Mouse (Mus musculus): ENCODE results near the gene Map3k19. TPM values are rescaled to one million over a fixed set of nuclear protein-coding genes. Genes with fewer than 3 reads are reported as not detected.

The Map3k19 gene
- polyA plus RNA-seq, 1 experiment from 2014 or later = not detected

DNA sequence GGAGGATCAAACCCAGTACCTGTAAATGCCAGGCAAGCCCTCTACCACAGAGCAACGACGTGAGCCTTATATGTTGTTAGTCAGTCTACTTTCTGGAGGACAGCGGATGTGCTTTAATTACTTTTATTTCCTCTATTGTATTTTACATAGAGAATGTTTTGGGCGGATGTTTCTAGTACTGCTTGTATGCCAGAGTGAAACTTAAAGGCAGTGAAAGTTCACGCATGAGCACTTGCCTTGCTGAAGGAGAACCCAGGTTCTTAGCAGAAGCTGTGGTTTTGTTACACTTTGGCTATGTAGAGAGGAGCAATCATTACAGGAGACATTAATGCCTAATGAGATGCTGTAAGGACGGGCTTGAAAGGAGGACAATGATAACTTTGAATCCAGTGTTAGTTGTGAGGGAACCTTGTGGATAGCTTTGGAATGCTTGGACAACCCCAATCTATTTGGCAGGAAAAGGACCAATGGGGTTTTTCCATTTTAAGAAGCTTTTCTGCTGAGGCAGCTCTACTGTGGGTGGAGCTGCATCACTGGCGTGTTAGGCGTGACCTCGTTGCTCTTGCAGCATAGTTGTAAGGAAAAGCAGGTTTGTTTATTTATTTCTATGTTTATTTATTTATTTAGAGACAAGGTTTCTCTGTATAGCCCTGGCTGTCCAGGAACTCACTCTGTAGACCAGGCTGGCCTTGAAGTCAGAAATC, 4.3 kb upstream of the Map3k19 start:
- Histone ChIP-seq H3K9ac (ENCODE audit: low read depth, low read length) (no peak overlapping the region), H3K4me1 (replicated peaks; ENCODE audit: control insufficient read depth, insufficient read depth, low read length) (no peaks in the 10 kb centered on the region), H3K9me3 (ENCODE audit: control insufficient read depth, low read length) (no peaks in the 10 kb centered on the region), H3K4me2 (no peak overlapping the region), H3K27me3 (replicated peaks; ENCODE audit: control insufficient read depth, insufficient read depth, low read length) (no peaks in the 10 kb centered on the region), H3K36me3 (ENCODE audit: control insufficient read depth, insufficient read depth, low read length) (no peaks in the 10 kb centered on the region), H3K4me3 (ENCODE audit: low read depth, low read length) (no peak overlapping the region), H3K27ac (ENCODE audit: low read depth, low read length) (no peak overlapping the region)
- DNase-seq (ENCODE audit: low spot score) (no peak), ATAC-seq (replicated peaks; ENCODE audit: low FRiP score) (no peak)
- WGBS = 79% methylated on average over 9 of the region's 9 CpGs

DNA sequence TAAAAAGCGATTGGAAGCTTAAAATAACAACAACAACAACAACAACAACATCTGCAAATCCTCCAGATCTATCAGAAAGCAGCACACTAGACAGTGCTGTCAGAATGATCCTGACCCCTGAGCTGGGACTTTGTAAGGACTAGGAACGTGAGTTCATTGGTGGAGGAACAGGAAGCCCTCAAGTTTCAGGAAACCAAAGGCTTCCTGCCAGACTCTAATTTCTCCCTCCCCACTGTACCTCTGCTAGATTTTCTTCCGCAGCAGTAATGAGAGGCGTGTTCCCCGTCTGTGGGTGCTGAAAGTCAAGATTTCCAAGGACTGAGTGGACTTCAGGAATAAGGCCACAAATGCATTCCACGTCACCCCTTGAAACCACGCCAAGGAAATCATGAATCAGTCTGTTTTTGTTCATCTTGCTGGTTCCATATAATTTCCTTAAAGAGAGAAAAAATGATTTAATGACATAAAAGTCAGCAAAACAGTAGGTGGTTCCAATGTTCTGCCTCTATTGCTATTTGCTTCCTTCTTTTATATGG, 4.7 kb downstream of the Map3k19 start:
- Histone ChIP-seq H3K36me3 (ENCODE audit: control insufficient read depth, insufficient read depth, low read length) (no peaks in the 10 kb centered on the region), H3K27ac (ENCODE audit: low read depth, low read length) (no peak overlapping the region), H3K9ac (ENCODE audit: low read depth, low read length) (no peak overlapping the region), H3K4me1 (replicated peaks; ENCODE audit: control insufficient read depth, insufficient read depth, low read length) (no peaks in the 10 kb centered on the region), H3K4me2 (no peak overlapping the region), H3K9me3 (ENCODE audit: control insufficient read depth, low read length) (peaks cover 5% of the 10 kb centered on the region; the same call in 1 of the 2 replicates), H3K27me3 (replicated peaks; ENCODE audit: control insufficient read depth, insufficient read depth, low read length) (no peaks in the 10 kb centered on the region), H3K4me3 (ENCODE audit: low read depth, low read length) (no peak overlapping the region)
- 55% methylated on average over 7 of the region's 7 CpGs for WGBS
- DNase-seq (ENCODE audit: low spot score) = no peak
- no peak for ATAC-seq (replicated peaks; ENCODE audit: low FRiP score)

DNA sequence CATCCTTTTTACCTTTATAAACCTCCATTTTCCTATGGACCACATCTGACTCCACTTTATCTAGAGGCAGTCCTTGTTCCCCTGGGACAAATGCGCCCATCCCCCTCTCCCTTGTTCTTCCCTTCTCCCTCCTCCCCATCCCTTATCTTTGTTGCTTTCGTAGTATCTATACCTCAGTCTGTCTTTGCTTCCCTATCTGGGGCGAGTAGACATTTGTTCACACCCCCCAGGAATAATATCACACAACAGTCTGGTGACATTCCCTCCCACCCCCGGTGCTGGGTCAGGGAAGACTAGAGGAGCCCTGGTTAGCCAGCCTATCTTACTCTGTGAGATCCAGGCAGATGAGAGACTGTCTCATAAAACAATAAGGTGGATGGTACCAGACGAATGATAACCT, 9.4 kb downstream of the Map3k19 start:
- DNase-seq (ENCODE audit: low spot score) (no peak), ATAC-seq (replicated peaks; ENCODE audit: low FRiP score) (peak; percentile 75)
- Histone ChIP-seq H3K27ac (ENCODE audit: low read depth, low read length) (no peak overlapping the region), H3K27me3 (replicated peaks; ENCODE audit: control insufficient read depth, insufficient read depth, low read length) (no peaks in the 10 kb centered on the region), H3K36me3 (ENCODE audit: control insufficient read depth, insufficient read depth, low read length) (no peaks in the 10 kb centered on the region), H3K9me3 (ENCODE audit: control insufficient read depth, low read length) (no peaks in the 10 kb centered on the region), H3K4me1 (replicated peaks; ENCODE audit: control insufficient read depth, insufficient read depth, low read length) (no peaks in the 10 kb centered on the region), H3K9ac (ENCODE audit: low read depth, low read length) (no peak overlapping the region), H3K4me2 (no peak overlapping the region), H3K4me3 (ENCODE audit: low read depth, low read length) (no peak overlapping the region)
- WGBS = 48% methylated on average over 5 of the region's 5 CpGs

DNA sequence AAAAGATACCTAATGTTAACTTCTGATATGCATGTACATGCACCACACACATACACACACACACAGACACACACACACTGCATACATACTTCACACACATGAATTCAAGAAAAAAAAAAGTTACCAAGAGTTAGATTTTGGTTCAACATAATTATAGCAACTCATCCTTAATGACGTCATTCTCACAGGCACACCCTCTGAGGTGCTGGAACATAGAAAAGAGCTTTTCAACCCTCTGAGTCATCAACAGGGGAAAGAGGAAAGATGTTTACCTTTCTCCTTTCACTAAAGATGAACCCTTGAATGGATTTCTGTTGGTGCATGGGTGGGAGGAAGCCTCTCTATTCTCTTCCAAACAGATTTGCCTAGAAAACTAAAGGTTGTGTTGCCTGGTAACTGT, 16.2 kb downstream of the Map3k19 start:
- no peak overlapping the region for H3K4me3 ChIP-seq (ENCODE audit: low read depth, low read length)
- no peaks in the 10 kb centered on the region for H3K36me3 ChIP-seq (ENCODE audit: control insufficient read depth, insufficient read depth, low read length)

DNA sequence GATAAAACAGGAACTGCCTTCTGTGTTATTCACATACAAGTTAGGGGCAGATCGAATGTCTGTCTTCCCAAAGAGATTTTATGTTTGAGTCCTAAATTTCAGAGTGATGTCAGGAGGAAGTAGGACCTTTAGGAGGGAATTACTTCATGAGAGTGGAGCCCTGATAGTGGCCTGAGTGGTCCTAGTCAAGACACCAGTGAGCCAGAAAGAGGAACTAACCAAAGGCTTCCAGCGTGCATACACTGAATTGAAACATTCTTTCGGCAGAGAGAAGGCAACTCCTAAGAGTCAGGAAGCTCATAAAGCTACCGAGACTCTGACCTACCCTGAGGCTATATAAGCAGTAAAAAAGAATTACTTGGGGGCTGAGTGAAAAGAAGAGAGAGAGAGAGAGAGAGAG, 18.2 kb downstream of the Map3k19 start:
- WGBS = 51% methylated on average over 4 of the region's 4 CpGs
- DNase-seq (ENCODE audit: low spot score) (no peak), ATAC-seq (replicated peaks; ENCODE audit: low FRiP score) (no peak)
- H3K4me1 ChIP-seq (replicated peaks; ENCODE audit: control insufficient read depth, insufficient read depth, low read length) = peaks cover 5% of the 10 kb centered on the region; the same call in 1 of the 2 replicates
- H3K36me3 ChIP-seq (ENCODE audit: control insufficient read depth, insufficient read depth, low read length) = no peaks in the 10 kb centered on the region
- no peak overlapping the region for H3K4me3 ChIP-seq (ENCODE audit: low read depth, low read length)
- H3K9me3 ChIP-seq (ENCODE audit: control insufficient read depth, low read length) = no peaks in the 10 kb centered on the region
- no peak overlapping the region for H3K9ac ChIP-seq (ENCODE audit: low read depth, low read length)
- no peaks in the 10 kb centered on the region for H3K27me3 ChIP-seq (replicated peaks; ENCODE audit: control insufficient read depth, insufficient read depth, low read length)
- no peak overlapping the region for H3K4me2 ChIP-seq
- H3K27ac ChIP-seq (ENCODE audit: low read depth, low read length) = no peak overlapping the region

More for the DNA sequence above, 16.2 kb downstream of the Map3k19 start:
- no peaks in the 10 kb centered on the region for H3K9me3 ChIP-seq (ENCODE audit: control insufficient read depth, low read length)
- no peak for ATAC-seq (replicated peaks; ENCODE audit: low FRiP score)
- no peak overlapping the region for H3K27ac ChIP-seq (ENCODE audit: low read depth, low read length)
- no peaks in the 10 kb centered on the region for H3K27me3 ChIP-seq (replicated peaks; ENCODE audit: control insufficient read depth, insufficient read depth, low read length)
- H3K4me2 ChIP-seq = no peak overlapping the region
- no peak for DNase-seq (ENCODE audit: low spot score)
- H3K4me1 ChIP-seq (replicated peaks; ENCODE audit: control insufficient read depth, insufficient read depth, low read length) = peaks cover 5% of the 10 kb centered on the region; the same call in 1 of the 2 replicates
- no peak overlapping the region for H3K9ac ChIP-seq (ENCODE audit: low read depth, low read length)
- 70% methylated on average over 1 of the region's 1 CpGs for WGBS

DNA sequence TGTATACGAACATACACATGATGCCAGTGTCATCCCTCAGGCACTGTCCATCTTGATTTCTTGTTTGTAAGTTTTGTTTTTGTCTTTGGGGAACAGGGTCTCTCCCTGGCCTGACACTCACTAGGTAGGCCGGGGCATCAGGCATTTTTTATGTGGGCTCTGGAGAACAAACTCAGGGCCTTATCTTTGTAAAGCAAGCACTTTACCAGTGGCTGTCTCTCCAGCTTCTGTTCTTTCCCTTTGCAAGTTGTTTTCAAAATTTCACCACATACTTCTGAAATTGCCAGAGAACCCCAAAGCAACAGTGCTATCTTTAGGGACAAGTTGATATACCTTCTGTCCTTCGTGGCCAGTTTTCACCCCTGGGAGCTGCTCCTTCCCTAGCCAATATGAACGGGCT, 20.6 kb downstream of the Map3k19 start:
- WGBS = 46% methylated on average over 4 of the region's 4 CpGs
- Histone ChIP-seq H3K9me3 (ENCODE audit: control insufficient read depth, low read length) (no peaks in the 10 kb centered on the region), H3K4me3 (ENCODE audit: low read depth, low read length) (no peak overlapping the region), H3K27me3 (replicated peaks; ENCODE audit: control insufficient read depth, insufficient read depth, low read length) (no peaks in the 10 kb centered on the region), H3K9ac (ENCODE audit: low read depth, low read length) (no peak overlapping the region), H3K4me2 (no peak overlapping the region), H3K4me1 (replicated peaks; ENCODE audit: control insufficient read depth, insufficient read depth, low read length) (peaks cover 5% of the 10 kb centered on the region; the same call in 1 of the 2 replicates), H3K27ac (ENCODE audit: low read depth, low read length) (no peak overlapping the region), H3K36me3 (ENCODE audit: control insufficient read depth, insufficient read depth, low read length) (no peaks in the 10 kb centered on the region)
- DNase-seq (ENCODE audit: low spot score) (no peak), ATAC-seq (replicated peaks; ENCODE audit: low FRiP score) (no peak)

DNA sequence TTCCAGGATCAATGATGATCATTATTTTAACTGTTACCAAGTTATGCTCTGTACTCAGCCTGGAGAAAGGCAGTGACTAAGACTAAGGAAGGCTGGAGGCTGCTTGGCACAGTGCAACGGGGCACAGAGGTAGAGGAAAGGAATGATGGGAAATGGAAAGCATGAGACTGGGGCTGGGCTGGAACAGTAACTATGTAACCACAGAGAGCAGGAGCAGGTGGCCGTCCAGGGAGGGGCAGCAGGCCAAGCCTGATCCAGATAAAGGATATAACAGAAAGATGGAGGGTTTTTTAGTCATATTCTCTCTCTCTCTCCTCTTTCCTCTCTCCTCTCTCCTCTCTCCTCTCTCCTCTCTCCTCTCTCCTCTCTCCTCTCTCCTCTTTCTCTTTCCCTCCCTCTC, 21.1 kb downstream of the Map3k19 start:
- Histone ChIP-seq H3K4me1 (replicated peaks; ENCODE audit: control insufficient read depth, insufficient read depth, low read length) (peaks cover 5% of the 10 kb centered on the region; the same call in 1 of the 2 replicates), H3K4me3 (ENCODE audit: low read depth, low read length) (no peak overlapping the region), H3K36me3 (ENCODE audit: control insufficient read depth, insufficient read depth, low read length) (no peaks in the 10 kb centered on the region), H3K27me3 (replicated peaks; ENCODE audit: control insufficient read depth, insufficient read depth, low read length) (no peaks in the 10 kb centered on the region), H3K9ac (ENCODE audit: low read depth, low read length) (no peak overlapping the region), H3K4me2 (no peak overlapping the region), H3K9me3 (ENCODE audit: control insufficient read depth, low read length) (no peaks in the 10 kb centered on the region), H3K27ac (ENCODE audit: low read depth, low read length) (no peak overlapping the region)
- DNase-seq (ENCODE audit: low spot score) (no peak), ATAC-seq (replicated peaks; ENCODE audit: low FRiP score) (peak; percentile 54)
- 25% methylated on average over 2 of the region's 2 CpGs for WGBS

DNA sequence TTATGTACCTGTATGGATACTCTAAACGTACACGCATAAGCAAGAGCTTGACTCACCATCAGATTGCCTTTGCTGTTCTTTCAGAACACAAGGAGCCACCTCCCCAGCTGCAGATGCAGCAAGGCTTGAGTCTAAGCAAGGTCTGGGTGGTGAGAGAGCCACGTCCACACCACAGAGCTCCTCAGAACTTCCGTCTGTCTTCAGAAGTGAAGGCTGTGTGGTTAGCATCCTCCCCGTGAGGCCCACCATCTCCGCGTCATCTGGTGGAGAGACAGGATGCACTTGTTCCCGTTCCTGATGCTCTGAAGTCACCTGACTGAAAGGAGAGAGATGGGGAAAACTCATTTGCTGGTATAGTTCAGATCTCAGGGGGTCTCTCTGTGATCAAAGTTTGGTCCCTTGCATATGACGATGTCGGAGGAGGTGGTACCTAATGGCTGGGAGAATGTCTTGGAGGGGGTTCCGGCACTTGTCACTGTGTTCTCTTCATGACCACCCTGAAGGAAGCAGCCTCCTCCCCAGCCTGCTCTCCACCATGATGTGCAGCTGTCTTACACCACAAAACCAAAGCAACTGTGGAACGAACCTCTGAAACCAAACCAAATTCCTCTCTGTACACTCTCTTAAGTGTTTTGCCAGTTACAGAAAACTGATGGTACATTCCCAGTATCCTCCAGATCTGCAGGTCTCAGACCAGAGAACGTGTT, 24.5 kb downstream of the Map3k19 start:
- H3K9ac ChIP-seq (ENCODE audit: low read depth, low read length) = no peak overlapping the region
- WGBS = 58% methylated on average over 13 of the region's 13 CpGs
- no peaks in the 10 kb centered on the region for H3K27me3 ChIP-seq (replicated peaks; ENCODE audit: control insufficient read depth, insufficient read depth, low read length)
- no peaks in the 10 kb centered on the region for H3K36me3 ChIP-seq (ENCODE audit: control insufficient read depth, insufficient read depth, low read length)
- ATAC-seq (replicated peaks; ENCODE audit: low FRiP score) (no peak), DNase-seq (ENCODE audit: low spot score) (no peak)
- H3K27ac ChIP-seq (ENCODE audit: low read depth, low read length) = no peak overlapping the region
- peaks cover 5% of the 10 kb centered on the region; the same call in 1 of the 2 replicates for H3K4me1 ChIP-seq (replicated peaks; ENCODE audit: control insufficient read depth, insufficient read depth, low read length)
- H3K4me2 ChIP-seq = no peak overlapping the region
- no peak overlapping the region for H3K4me3 ChIP-seq (ENCODE audit: low read depth, low read length)
- H3K9me3 ChIP-seq (ENCODE audit: control insufficient read depth, low read length) = no peaks in the 10 kb centered on the region
